Mouse (Mus musculus) E14TG2a.4 (cell line): ENCODE measurements around the gene Acaa1b.

Experiments
- H3K27me3 ChIP-seq: 2 replicates; pipeline ENCODE4 v1.6.1; 2014; ENCODE audit warnings: low read length, control low read depth; ENCODE audit not compliant: insufficient read depth
- H3K36me3 ChIP-seq: 2 replicates; pipeline ENCODE4 v1.6.1; 2014; ENCODE audit warnings: low read length, control low read depth; ENCODE audit not compliant: insufficient read depth
- H3K4me1 ChIP-seq: replicated peaks from 2 replicates; pipeline ENCODE4 v1.6.1; 2014; ENCODE audit warnings: low read depth, low read length, control low read depth
- H3K4me3 ChIP-seq: replicated peaks from 2 replicates; pipeline ENCODE4 v1.5.1; 2014; ENCODE audit warnings: mild to moderate bottlenecking, low read length
- H3K9me3 ChIP-seq: 2 replicates; pipeline ENCODE4 v1.6.1; 2014; ENCODE audit warnings: low read length, control low read depth
- CTCF ChIP-seq: conservative IDR thresholded peaks from 2 replicates; pipeline ENCODE4 v1.5.1; 2014; ENCODE audit warnings: low read length
- NANOG ChIP-seq: IDR thresholded peaks from 2 replicates; pipeline ENCODE4 v1.6.1; 2014; ENCODE audit warnings: borderline replicate concordance, low read length, mixed read lengths
- POU5F1 ChIP-seq: IDR thresholded peaks from 2 replicates; pipeline ENCODE4 v1.6.1; 2014; ENCODE audit warnings: low read length, borderline replicate concordance

Acaa1b gene

DNA sequence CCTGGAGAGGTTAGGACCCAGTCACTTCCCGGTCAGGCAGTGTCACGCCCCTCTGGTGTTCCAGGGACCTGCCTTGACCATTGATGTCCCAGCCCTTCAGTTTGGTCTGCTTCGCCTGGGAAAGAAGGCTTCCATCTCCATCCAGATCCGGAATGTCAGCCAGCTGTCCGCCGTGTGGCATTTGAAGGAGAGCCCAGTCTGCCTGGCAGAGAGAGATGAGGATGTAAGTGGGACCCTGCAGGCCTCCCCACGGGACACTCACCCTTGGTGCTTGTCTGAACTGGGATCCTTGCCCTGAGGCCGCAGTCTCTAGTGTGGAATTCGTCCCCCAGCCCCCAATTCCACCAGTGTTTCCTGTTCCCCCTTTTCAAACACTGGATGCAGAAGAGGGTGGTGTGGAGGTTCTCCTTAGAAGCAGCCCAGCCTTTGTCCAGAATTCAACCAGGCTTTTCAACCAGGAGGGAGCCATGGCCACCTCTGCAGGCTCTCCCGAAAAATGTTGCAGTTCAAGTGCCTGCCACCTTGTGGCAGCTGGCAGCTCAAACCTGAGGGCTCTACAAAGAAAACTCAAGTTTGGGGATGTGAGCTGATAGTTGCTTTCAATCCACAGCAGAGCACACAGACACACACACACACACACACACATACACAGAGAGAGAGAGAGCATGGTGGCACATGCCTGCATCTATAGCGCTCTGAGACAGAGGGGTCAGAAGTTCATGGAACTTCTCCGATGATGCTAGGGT is 28.3 kb downstream of the Acaa1b start:
- H3K27me3 ChIP-seq = 0 out of 2 replicates have a peak, but pooled peaks cover 3% of the 10 kb centered on the region
- H3K4me1 ChIP-seq = peaks cover 7% of the 10 kb centered on the region
- no peak overlapping the region for H3K4me3 ChIP-seq
- H3K9me3 ChIP-seq = no peaks in the 10 kb centered on the region
- no peaks in the 10 kb centered on the region for H3K36me3 ChIP-seq
- TF ChIP-seq CTCF (no peak; the same call in 1 of the 2 replicates), NANOG (no peak), POU5F1 (no peak)

DNA sequence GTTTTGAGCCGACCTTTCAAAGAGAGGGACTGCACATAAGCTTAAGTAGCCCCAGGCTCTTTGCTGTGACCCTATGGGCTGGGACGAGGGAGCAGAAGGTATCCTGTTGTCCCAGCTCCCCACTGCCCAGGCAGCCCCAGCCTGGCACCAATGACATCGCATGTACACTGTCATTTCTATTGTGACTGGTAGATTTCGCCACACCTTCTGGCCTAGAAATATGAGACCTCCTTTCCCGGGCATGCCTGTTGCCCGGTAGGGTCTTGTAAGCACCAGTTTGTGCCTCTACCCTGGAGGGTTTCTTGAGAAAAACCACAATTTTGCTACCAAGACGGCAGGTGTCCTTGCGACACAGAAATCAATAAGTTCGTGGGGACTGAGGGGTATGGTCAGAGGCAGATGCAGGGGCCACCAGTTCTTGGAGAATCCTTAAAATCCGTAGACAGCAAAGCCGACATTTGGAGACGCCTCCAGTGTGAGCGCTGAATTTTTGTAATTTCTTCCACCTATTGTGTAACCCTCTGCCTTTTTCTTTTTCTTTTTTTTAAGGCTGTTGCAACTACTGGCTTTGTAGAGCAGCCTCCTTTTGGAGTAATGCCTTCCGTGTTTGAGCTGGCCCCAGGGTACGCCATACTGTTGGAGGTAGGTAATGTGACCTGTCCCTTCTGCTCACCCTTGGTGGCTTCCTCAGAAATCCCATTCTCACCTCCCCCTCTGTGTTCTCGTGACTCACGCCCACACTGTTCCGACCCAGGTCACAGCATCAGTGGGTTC is 34.1 kb downstream of the Acaa1b start:
- TF ChIP-seq POU5F1 = no peak
- TF ChIP-seq CTCF = no peak
- TF ChIP-seq NANOG = no peak
- H3K4me3 ChIP-seq = peak overlapping the region; percentile 37; the same call in 1 of the 2 replicates

DNA sequence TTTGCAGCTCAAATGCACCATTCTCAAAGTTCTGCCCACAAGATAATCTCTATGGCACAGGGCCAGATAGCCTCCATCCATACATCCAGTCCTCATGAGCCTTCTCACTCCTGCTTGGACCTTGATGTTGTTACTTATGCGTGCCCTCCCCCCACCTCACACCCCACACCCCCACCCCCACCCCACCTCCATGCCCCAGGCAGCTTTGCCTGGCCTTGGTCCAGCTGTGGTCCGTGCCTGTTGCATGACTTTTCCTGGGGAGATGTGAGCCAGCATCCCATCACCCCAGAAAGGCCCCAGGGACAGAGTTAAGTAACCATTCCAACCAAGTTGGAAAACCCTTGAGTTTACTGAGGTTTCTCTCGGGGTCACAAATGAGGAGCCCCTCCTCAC is 36.7 kb downstream of the Acaa1b start:
- Histone ChIP-seq H3K36me3 (no peaks in the 10 kb centered on the region), H3K4me1 (peaks cover 21% of the 10 kb centered on the region), H3K27me3 (peaks cover 4% of the 10 kb centered on the region), H3K9me3 (no peaks in the 10 kb centered on the region), H3K4me3 (no peak overlapping the region)
- TF ChIP-seq NANOG = no peak
- TF ChIP-seq POU5F1 = no peak
- no peak for TF ChIP-seq CTCF

More for the DNA sequence above, 34.1 kb downstream of the Acaa1b start:
- peaks cover 3% of the 10 kb centered on the region for H3K27me3 ChIP-seq
- no peaks in the 10 kb centered on the region for H3K36me3 ChIP-seq
- peaks cover 20% of the 10 kb centered on the region for H3K4me1 ChIP-seq
- no peaks in the 10 kb centered on the region for H3K9me3 ChIP-seq

DNA sequence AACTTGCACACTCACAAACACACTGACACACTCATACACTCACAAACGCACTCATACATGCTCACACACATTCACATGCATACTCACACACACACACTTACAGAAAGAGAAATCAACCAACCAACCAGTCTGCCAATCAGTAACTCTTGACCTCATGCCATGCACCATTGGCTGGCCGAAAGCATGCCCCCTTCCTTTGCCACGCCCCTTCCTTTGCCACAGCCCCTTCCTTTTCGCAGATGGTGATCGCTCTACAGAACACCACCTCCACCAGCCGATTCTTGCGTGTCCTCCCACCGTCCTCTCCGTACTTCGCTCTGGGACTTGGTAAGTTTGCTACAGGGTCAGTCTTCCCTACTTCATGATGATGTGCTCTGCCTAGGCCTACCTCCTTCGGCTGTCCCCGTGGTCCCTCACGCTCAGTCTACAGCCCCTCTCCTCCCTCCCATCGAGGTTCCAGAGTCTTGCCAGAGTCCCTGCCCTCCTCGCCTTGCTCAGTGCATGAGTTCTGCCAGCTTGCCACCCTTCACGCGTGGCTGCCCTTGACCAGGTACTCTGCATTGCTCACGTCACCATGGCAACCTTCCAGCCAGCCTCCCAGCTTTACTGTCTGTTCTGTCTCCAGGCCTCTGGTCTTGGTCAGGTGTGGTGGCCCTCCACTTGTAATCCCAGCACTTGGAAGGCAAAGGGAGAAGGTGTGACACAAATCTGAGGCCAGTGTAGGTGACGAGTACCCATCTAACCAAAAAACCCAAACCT is 37.3 kb downstream of the Acaa1b start:
- no peak for TF ChIP-seq POU5F1
- Histone ChIP-seq H3K27me3 (peaks cover 10% of the 10 kb centered on the region), H3K36me3 (no peaks in the 10 kb centered on the region), H3K4me3 (no peak overlapping the region), H3K9me3 (no peaks in the 10 kb centered on the region), H3K4me1 (peaks cover 27% of the 10 kb centered on the region)

DNA sequence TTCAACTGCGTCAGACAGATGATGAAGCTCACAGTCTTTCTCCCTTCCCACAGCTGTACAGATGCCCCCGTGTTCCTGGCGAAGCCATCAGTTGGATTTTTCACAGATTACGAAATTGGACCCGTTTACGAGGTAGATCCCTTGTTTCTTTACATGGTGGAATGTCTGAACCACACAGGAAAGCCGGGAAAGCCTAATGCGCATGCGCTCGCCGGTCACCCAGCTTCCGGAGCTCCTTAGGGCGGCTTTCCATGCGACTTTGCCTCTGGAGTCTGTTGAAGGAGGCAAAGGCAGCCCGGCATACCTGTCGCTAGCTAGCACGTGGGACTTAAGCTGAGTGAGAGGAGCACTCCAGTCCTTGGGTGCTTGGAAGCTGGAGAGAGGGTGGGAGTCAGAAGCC is 42.0 kb downstream of the Acaa1b start:
- no peaks in the 10 kb centered on the region for H3K9me3 ChIP-seq
- peak overlapping the region; percentile 32; the same call in 1 of the 2 replicates for H3K4me3 ChIP-seq
- peaks cover 50% of the 10 kb centered on the region for H3K4me1 ChIP-seq
- no peak for TF ChIP-seq NANOG
- TF ChIP-seq CTCF = no peak
- no peak for TF ChIP-seq POU5F1
- H3K36me3 ChIP-seq = no peaks in the 10 kb centered on the region
- H3K27me3 ChIP-seq = peaks cover 18% of the 10 kb centered on the region; the same call in 1 of the 2 replicates

DNA sequence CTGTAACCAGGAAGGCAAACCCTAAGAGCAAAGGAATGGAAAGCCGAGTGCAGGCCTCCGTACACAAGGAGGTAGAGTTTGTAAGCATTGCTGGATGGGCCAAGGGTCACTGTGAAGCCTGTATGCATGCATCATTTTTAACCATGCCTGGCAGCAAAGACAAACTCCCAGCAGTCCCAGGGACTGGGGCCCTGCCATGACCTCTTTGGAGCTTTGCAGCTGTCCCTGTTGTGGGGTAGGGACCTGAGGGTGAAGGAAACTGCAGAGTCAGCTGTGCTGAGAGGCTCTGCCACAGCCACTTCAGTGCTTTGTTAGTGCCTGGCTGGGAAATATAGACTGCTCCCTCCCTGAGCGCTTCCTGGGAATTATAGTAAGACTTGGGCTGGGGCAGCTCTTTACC is 46.3 kb downstream of the Acaa1b start:
- Histone ChIP-seq H3K4me3 (peak overlapping the region; percentile 43; the same call in 1 of the 2 replicates), H3K4me1 (peaks cover 52% of the 10 kb centered on the region), H3K36me3 (no peaks in the 10 kb centered on the region), H3K9me3 (no peaks in the 10 kb centered on the region), H3K27me3 (peaks cover 18% of the 10 kb centered on the region; the same call in 1 of the 2 replicates)
- TF ChIP-seq NANOG (no peak), POU5F1 (no peak), CTCF (no peak)

DNA sequence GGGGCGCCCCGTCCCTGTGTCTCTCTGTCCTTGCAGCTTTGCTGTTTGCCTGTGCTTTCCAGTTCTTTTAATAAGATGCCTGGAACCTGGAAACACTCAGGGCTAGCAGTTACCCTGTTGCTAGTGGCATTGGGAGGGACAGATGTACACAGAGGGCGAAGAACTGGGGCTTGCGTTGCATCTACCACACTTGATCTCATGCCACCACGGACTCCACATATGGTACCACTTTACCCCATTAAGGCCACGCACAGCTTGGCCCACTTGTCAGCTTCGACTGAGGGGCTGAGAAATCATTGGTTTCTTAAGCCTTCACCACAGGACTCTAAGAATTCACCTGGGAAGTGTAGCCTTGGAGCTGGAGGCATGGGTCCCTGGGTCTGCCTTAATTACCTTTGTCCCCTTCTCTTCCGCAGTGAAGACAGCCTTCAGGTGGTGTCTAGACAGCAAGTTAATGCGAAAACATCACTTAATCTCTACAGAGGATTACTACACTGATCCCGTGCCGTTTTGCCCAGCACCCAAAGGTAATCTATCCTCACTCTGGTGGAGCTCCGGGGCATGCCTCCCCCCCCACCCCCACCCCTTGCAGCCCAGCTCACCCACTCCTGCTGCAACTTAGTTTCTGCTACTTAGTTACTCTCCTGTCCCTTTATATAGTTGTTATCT is 47.1 kb downstream of the Acaa1b start:
- Histone ChIP-seq H3K27me3 (peaks cover 13% of the 10 kb centered on the region; the same call in 1 of the 2 replicates), H3K9me3 (no peaks in the 10 kb centered on the region), H3K36me3 (no peaks in the 10 kb centered on the region), H3K4me3 (no peak overlapping the region), H3K4me1 (peaks cover 47% of the 10 kb centered on the region)
- TF ChIP-seq POU5F1 = no peak
- TF ChIP-seq CTCF = no peak
